Mouse (Mus musculus): Measurements from ENCODE around the gene Olfr159.
"Not testable (repeated sequence)": the region's sequence is repeated elsewhere in the genome, so short reads cannot be mapped to it uniquely, and the experiment has no call there.

The Olfr159 gene

DNA sequence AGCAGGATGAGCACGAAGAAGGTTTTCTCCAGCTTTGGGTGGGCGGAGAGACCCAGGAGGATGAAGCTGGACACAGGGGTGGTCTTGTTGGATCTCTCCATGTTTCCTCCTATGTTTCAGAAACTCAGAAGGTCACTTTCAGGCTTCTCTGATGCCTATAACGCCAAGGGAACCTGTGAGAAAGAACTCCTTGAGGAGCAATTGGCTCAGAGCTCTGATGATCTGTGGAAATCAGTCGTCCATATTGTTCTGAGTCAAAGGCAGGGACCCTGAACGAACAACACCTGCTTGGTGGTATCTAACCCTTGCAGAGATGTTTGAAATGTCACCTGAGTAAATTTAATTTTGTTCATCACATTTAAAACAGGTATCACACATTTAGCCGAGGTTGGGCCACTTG, at the start of gene Olfr159:
TSS of gene Olfr159 (minus strand) at position 101 of the 400 bp plus-strand sequence.
- no peak for DNase-seq

DNA sequence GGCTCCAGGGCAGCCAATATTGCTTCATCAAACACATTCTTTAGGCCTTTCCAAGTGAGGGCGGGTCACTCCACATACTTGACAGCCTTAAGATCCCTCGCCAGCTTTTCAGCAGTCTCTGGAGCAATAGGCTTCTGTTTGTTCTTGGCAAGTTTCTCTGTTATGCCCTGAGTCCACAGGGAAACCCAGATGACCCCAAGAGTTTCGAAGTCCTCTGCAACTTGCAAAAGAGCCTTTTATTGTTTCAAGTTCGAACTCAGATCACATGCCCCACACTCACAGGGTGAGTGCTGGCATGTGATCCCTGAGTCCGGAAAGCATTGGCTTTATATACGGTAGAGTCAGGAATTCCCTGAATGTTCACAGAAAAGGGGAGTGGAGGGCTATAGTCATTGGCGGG, 28.1 kb upstream of the Olfr159 start:
- DNase-seq: no peak

GRCm38 (mm10) chr4:43795844-43796243, 25.0 kb upstream of the Olfr159 start:
- not testable (repeated sequence) for DNase-seq

- no peak for DNase-seq
Observed at GRCm38 (mm10) chr4:43795296-43795695, 24.5 kb upstream of the Olfr159 start.

DNA sequence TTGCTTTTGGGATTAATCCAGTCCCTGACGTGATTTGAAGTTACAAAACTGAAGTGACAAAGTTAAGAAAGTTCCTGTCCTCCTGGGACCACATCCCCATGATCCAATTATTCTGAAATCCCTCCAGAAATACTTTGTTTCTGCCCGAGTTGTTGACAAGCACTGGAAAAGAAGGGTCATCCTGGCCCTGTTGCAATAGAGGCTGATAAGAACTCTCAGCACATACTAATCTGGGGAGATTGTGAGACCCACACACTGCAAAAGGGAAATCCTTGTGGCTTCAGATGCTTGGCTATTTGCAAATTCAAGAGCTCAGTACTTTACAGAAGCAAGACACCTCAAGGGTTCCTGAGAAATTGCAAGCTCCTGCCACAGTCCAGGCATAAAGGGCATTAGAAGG, 1.5 kb upstream of the Olfr159 start:
- no peak for DNase-seq

- no peak for DNase-seq
Observed at GRCm38 (mm10) chr4:43771626-43772025, 817 bp upstream of the Olfr159 start.

DNA sequence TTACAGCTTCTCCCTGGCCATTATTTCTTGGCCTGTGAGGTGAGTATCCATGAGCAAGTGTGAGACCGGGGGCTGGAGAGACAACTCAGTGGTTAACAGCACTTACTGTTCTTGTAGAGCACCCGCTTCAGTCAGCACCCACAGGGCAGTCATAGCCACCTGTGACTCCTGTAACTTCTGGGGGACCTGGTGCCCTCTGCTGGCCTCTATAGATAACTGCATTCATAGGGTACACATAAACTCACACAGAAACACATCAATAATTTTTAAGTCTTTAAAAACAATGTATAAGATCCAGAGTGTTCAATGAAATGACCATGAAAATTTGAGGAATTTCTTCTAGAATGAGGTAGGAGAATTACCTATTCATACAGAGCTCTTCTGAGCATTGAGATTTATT, 1.4 kb downstream of the Olfr159 start:
- DNase-seq: no peak

- DNase-seq: no peak
Observed at GRCm38 (mm10) chr4:43768341-43768740, 2.5 kb downstream of the Olfr159 start.

- peak; percentile 31 for DNase-seq
Observed at GRCm38 (mm10) chr4:43763410-43763809, 7.4 kb downstream of the Olfr159 start.

DNA sequence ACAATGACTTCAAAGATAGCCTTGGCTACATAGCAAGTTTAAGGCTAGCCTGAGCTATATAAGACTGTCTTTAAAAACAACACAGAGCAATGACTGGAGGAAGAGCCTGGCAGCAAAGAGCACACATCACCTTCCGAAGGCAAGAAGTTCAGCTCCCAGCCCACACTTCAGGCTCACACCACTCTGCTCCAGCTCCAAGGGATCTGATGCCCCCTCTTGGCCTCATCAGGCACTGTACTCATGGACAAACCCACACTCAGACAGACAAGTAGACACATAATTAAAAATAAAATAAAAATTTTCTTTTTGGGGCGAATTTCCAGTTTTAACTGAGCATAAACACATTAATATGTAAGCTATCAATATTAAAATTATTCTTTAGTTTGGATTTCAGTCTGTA, 9.5 kb downstream of the Olfr159 start:
- no peak for DNase-seq

- no peak for DNase-seq
Observed at GRCm38 (mm10) chr4:43760460-43760859, 10.3 kb downstream of the Olfr159 start.

- DNase-seq: peak; percentile 23
Observed at GRCm38 (mm10) chr4:43759571-43760418, 11.0 kb downstream of the Olfr159 start.

DNA sequence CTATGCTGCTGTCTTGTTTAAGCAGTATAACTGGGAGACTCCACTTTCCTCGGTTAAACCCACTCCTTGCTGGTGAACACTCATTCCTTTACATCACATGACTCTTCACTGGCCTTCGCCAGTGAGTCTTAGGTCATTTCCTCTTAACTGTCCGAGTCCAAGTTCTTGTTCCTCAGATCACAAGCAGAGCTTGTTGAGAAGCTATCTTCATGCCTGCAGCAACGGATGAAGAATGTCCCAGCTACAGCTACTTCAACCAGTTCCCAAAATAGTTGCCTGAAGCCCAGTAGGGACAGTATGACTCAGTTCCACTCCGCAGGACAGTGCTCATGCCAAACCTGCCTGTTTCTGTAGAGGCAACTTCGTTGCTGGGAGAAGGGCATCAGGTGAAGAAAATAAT, 13.6 kb downstream of the Olfr159 start:
- no peak for DNase-seq

- DNase-seq: no peak
Observed at GRCm38 (mm10) chr4:43745187-43745586, 25.6 kb downstream of the Olfr159 start.

DNA sequence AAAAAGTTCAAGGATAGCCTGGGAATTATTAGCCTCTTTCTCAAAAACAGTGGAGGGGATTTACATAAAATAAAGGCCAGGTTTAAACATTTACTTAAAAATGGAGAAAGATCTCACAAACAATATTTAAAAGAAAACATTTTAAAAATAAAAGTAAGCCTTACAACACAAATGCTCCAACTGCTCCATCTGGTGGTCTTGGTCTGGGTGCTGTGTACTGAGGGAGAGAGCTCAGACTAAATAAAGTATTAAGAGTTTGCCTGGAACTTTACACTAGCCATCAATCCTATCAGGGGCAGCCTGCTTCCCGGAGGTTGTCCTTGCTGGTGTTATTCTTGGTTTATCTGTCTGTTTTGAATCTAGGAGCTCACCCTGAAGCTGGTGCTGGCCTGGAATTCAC, 27.7 kb downstream of the Olfr159 start:
- no peak for DNase-seq

DNA sequence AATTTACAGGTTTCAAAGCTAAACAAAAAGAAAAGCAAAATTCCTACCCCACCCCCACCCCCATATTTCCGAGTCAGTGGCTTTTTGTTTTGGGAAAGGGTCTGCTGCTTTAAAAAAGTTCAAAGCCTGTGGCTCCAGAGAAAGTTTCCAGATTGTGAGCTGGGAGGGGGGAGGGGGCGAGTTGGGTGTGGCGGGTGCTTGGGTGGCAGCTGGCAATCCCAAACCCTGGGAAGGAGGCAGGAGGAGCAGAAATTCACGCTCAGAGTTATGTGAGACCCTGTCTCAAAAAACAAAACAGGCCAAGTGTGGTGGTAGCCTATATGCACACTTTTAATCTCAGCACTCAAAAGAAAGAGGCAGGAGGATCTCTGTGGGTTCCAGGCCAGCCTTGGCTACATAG, 28.2 kb downstream of the Olfr159 start:
- DNase-seq: no peak

DNA sequence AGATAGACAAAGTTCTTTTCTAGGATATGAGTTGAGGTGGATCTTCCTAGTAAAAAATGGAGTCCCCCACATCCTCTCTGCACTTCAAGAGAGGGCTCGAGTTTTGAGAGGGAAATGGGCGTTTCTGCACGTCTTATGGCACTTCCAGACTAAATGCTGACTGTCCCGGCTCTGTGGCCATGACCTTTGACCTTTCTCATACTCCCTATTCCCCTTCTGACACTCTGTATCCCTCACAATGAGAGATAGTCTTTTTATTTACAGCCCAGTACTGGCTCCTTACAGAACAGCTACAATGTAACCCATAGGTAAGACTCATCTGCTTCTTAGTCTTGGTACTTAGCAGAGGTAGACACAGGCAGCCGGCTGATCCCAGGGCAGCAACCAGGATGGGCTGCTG, 29.3 kb downstream of the Olfr159 start:
- DNase-seq: no peak

- DNase-seq: no peak
Observed at GRCm38 (mm10) chr4:43738989-43739674, 31.7 kb downstream of the Olfr159 start.

GRCm38 (mm10) chr4:43737144-43737543, 33.7 kb downstream of the Olfr159 start:
- DNase-seq: no peak

- DNase-seq: no peak
Observed at GRCm38 (mm10) chr4:43733186-43733585, 37.6 kb downstream of the Olfr159 start.

- DNase-seq: no peak
Observed at GRCm38 (mm10) chr4:43732171-43732570, 38.6 kb downstream of the Olfr159 start.

- DNase-seq: no peak
Observed at GRCm38 (mm10) chr4:43730750-43731297, 40.0 kb downstream of the Olfr159 start.

GRCm38 (mm10) chr4:43729794-43730550, 40.8 kb downstream of the Olfr159 start, which contains the start of gene Spaar:
TSS of gene Spaar (plus strand) at chr4:43730034.
- no peak for DNase-seq
